Mouse (Mus musculus) thymus, adult 2 months (tissue): ENCODE measurements at regions not wholly inside any gene's neighbourhood (a gene's known extent, or its start where the extent isn't known, plus 50 kb on each side); places are given as distances from the start of the nearest gene placed in this dataset.

ENCODE experiments used
- CTCF ChIP-seq: fragments of 200-500 bp; IDR thresholded peaks from 2 replicates; pipeline ENCODE4 v1.5.1; 2012; ENCODE audit warnings: mild to moderate bottlenecking, control low read depth, low read length, moderate library complexity, borderline replicate concordance; ENCODE audit not compliant: control insufficient read depth, poor library complexity, insufficient read depth; ENCODE audit errors: extremely low read depth
- POLR2A ChIP-seq: fragments of 200-500 bp; IDR thresholded peaks from 2 replicates; pipeline ENCODE4 v1.6.1; 2012; ENCODE audit warnings: mild to moderate bottlenecking, low read length, control low read depth, moderate library complexity; ENCODE audit not compliant: control insufficient read depth, poor library complexity, insufficient read depth; ENCODE audit errors: extremely low read depth

DNA sequence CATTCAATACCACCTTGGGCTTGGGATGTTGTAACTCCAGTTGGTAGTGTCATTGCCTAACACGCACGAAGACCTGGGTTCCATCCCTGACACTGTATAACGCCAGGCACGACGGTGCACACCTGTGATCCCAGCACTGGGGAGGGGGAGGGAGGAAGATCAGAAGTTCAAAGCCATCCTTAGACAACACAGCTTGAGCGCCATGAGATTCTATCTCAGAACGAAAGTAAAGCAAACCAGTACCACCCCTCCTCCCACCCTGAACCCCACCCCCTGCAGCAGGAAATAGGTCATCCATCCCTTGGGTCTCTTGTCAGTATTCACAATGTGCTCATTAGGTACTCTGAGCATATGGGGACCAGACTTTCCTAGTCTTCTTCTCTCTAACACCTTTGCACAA, 162.2 kb upstream of the Haao start:
- TF ChIP-seq POLR2A = no peak
- no peak for TF ChIP-seq CTCF
